Mouse (Mus musculus): ENCODE results near the gene Hist1h3b. TPM values are rescaled to one million over a fixed set of nuclear protein-coding genes. Genes with fewer than 3 reads are reported as not detected.
"Not testable (repeated sequence)": the region's sequence is repeated elsewhere in the genome, so short reads cannot be mapped to it uniquely, and the experiment has no call there.

The Hist1h3b gene
- total and polyA plus RNA-seq, 2 experiments from 2014 or later, result 3.3 to 800 TPM

DNA sequence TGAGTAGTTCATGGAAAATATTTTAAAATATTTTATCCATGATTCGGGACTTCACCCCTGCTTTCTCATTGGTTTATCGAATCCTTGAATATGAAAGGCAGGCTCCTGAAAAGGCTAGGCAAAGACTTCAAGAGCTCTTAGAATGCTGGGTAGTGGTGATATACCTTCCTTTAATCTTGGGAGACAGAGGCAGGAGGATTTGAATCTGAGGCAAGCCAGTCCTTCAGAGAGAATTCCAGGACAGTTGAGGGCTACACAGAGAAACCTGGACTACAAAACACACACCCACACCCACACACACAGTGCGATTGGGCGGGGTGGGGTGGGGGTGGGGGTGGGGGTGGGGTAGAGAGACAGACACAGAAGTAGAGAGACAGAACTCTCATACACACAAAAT, 4.2 kb upstream of the Hist1h3b start:
- Histone ChIP-seq H3K9ac (replicated peaks; ENCODE audit: low read depth, low read length) (no peak overlapping the region), H3K27me3 (ENCODE audit: control insufficient read depth, insufficient read depth, low read length) (no peaks in the 10 kb centered on the region), H3K36me3 (replicated peaks; ENCODE audit: control insufficient read depth, insufficient read depth, low read length) (no peaks in the 10 kb centered on the region), H3K4me1 (ENCODE audit: control insufficient read depth, insufficient read depth) (peaks cover 11% of the 10 kb centered on the region; the same call in 1 of the 2 replicates), H3K27ac (ENCODE audit: low read depth) (peak overlapping the region; percentile 12; the same call in 1 of the 2 replicates), H3K9me3 (replicated peaks; ENCODE audit: control insufficient read depth, low read length) (no peaks in the 10 kb centered on the region), H3K4me2 (ENCODE audit: low read depth, low read length) (peak overlapping the region; percentile 60; the same call in 1 of the 2 replicates), H3K4me3 (ENCODE audit: low read depth, low read length) (no peak overlapping the region)
- ATAC-seq (ENCODE audit: insufficient read depth, low read depth) (no peak), DNase-seq (ENCODE audit: low spot score) (no peak)
- no peak for TF ChIP-seq CTCF (IDR thresholded peaks at IDR 0.05; ENCODE audit: low read depth)
- TF ChIP-seq EP300 (IDR thresholded peaks at IDR 0.05; ENCODE audit: low read depth), result no peak
- WGBS, result 20% methylated on average over 4 of the region's 4 CpGs

GRCm38 (mm10) chr13:23749563-23750121, 2.4 kb upstream of the Hist1h3b start:
- no peak overlapping the region for H3K4me3 ChIP-seq (ENCODE audit: low read depth, low read length)
- no peaks in the 10 kb centered on the region for H3K27me3 ChIP-seq (ENCODE audit: control insufficient read depth, insufficient read depth, low read length)
- no peak overlapping the region for H3K27ac ChIP-seq (ENCODE audit: low read depth)
- H3K4me1 ChIP-seq (ENCODE audit: control insufficient read depth, insufficient read depth), result peaks cover 11% of the 10 kb centered on the region; the same call in 1 of the 2 replicates
- ATAC-seq (ENCODE audit: insufficient read depth, low read depth) (no peak), DNase-seq (ENCODE audit: low spot score) (no peak)
- no peaks in the 10 kb centered on the region for H3K9me3 ChIP-seq (replicated peaks; ENCODE audit: control insufficient read depth, low read length)
- TF ChIP-seq CTCF (IDR thresholded peaks at IDR 0.05; ENCODE audit: low read depth), result no peak
- TF ChIP-seq EP300 (IDR thresholded peaks at IDR 0.05; ENCODE audit: low read depth), result no peak
- no peak overlapping the region for H3K9ac ChIP-seq (replicated peaks; ENCODE audit: low read depth, low read length)
- WGBS, result 91% methylated on average over 5 of the region's 5 CpGs
- no peak overlapping the region for H3K4me2 ChIP-seq (ENCODE audit: low read depth, low read length)
- H3K36me3 ChIP-seq (replicated peaks; ENCODE audit: control insufficient read depth, insufficient read depth, low read length), result no peaks in the 10 kb centered on the region

DNA sequence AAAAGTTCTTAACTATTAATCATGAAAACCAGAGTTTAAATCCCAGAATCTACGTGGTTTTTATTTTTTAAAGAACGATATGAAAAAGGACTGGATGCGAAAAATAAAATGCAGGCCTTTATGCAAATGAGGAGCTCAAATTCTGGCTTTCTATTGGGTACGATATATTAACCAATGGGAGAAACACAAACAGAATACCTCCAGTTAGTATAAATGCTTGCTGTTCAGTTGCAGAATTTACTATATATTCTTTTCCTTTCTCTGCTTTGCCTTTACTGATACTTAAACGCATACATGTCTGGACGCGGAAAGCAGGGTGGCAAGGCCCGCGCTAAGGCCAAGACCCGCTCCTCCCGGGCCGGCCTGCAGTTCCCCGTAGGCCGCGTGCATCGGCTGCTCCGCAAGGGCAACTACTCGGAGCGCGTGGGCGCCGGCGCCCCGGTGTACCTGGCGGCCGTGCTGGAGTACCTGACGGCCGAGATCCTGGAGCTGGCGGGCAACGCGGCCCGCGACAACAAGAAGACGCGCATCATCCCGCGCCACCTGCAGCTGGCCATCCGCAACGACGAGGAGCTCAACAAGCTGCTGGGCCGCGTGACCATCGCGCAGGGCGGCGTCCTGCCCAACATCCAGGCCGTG, 1.1 kb upstream of the Hist1h3b start, which contains the start of gene Hist1h2ab:
TSS of gene Hist1h2ab (plus strand) at position 288 of the 639 bp plus-strand sequence.
- H3K9me3 ChIP-seq (replicated peaks; ENCODE audit: control insufficient read depth, low read length); H3K27me3 ChIP-seq (ENCODE audit: control insufficient read depth, insufficient read depth, low read length); H3K4me1 ChIP-seq (ENCODE audit: control insufficient read depth, insufficient read depth); H3K36me3 ChIP-seq (replicated peaks; ENCODE audit: control insufficient read depth, insufficient read depth, low read length): not testable (repeated sequence)
- Histone ChIP-seq H3K4me2 (ENCODE audit: low read depth, low read length) (peak within 1 kb of the TSS; percentile 70), H3K27ac (ENCODE audit: low read depth) (peak within 1 kb of the TSS; percentile 95), H3K9ac (replicated peaks; ENCODE audit: low read depth, low read length) (peak within 1 kb of the TSS; percentile 54), H3K4me3 (ENCODE audit: low read depth, low read length) (peak within 1 kb of the TSS; percentile 46)
- peak; percentile 42 for ATAC-seq (ENCODE audit: insufficient read depth, low read depth)
- peak; percentile 88 for DNase-seq (ENCODE audit: low spot score)
- 1% methylated on average over 27 of the region's 47 CpGs for WGBS

- Histone ChIP-seq H3K9me3 (replicated peaks; ENCODE audit: control insufficient read depth, low read length) (no peaks in the 10 kb centered on the region), H3K4me1 (ENCODE audit: control insufficient read depth, insufficient read depth) (peaks cover 7% of the 10 kb centered on the region; the same call in 1 of the 2 replicates), H3K36me3 (replicated peaks; ENCODE audit: control insufficient read depth, insufficient read depth, low read length) (no peaks in the 10 kb centered on the region), H3K4me3 (ENCODE audit: low read depth, low read length) (peak overlapping the region; percentile 46), H3K9ac (replicated peaks; ENCODE audit: low read depth, low read length) (peak overlapping the region; percentile 54), H3K27ac (ENCODE audit: low read depth) (peak overlapping the region; percentile 95), H3K4me2 (ENCODE audit: low read depth, low read length) (peak overlapping the region; percentile 70), H3K27me3 (ENCODE audit: control insufficient read depth, insufficient read depth, low read length) (no peaks in the 10 kb centered on the region)
- no peak for TF ChIP-seq CTCF (IDR thresholded peaks at IDR 0.05; ENCODE audit: low read depth)
- TF ChIP-seq EP300 (IDR thresholded peaks at IDR 0.05; ENCODE audit: low read depth), result no peak
- ATAC-seq (ENCODE audit: insufficient read depth, low read depth), result no peak
- DNase-seq (ENCODE audit: low spot score), result no peak
- WGBS, result 4% methylated on average over 11 of the region's 11 CpGs
Observed at GRCm38 (mm10) chr13:23751478-23751956, 550 bp upstream of the Hist1h3b start.

- Histone ChIP-seq H3K27ac (ENCODE audit: low read depth) (peak overlapping the region; percentile 5; the same call in 1 of the 2 replicates), H3K36me3 (replicated peaks; ENCODE audit: control insufficient read depth, insufficient read depth, low read length) (no peaks in the 10 kb centered on the region), H3K9me3 (replicated peaks; ENCODE audit: control insufficient read depth, low read length) (no peaks in the 10 kb centered on the region), H3K4me3 (ENCODE audit: low read depth, low read length) (peak overlapping the region; percentile 26; the same call in 1 of the 2 replicates), H3K4me2 (ENCODE audit: low read depth, low read length) (peak overlapping the region; percentile 49), H3K4me1 (ENCODE audit: control insufficient read depth, insufficient read depth) (peaks cover 5% of the 10 kb centered on the region), H3K27me3 (ENCODE audit: control insufficient read depth, insufficient read depth, low read length) (no peaks in the 10 kb centered on the region), H3K9ac (replicated peaks; ENCODE audit: low read depth, low read length) (peak overlapping the region; percentile 35)
- ATAC-seq (ENCODE audit: insufficient read depth, low read depth), result no peak
- DNase-seq (ENCODE audit: low spot score), result no peak
- TF ChIP-seq CTCF (IDR thresholded peaks at IDR 0.05; ENCODE audit: low read depth) (no peak), EP300 (IDR thresholded peaks at IDR 0.05; ENCODE audit: low read depth) (no peak)
- WGBS, result 11% methylated on average over 6 of the region's 6 CpGs
Observed at GRCm38 (mm10) chr13:23752742-23753172, 690 bp downstream of the Hist1h3b start.
